Mouse (Mus musculus) gastrocnemius, postnatal 25 days (tissue): ENCODE measurements at regions not wholly inside any gene's neighbourhood (a gene's known extent, or its start where the extent isn't known, plus 50 kb on each side); places are given as distances from the start of the nearest gene placed in this dataset.

Source experiments
- DNase-seq: peaks from one replicate; pipeline ENCODE4 v3.0.0; 2022

- DNase-seq = no peak
These were observed 56.6 kb upstream of the Mef2a start for GRCm38 (mm10) chr7:67429008-67429873.

GRCm38 (mm10) chr7:67428388-67428787, 55.7 kb upstream of the Mef2a start:
- no peak for DNase-seq

- no peak for DNase-seq
These were observed 53.4 kb upstream of the Mef2a start for GRCm38 (mm10) chr7:67426076-67426475.

GRCm38 (mm10) chr7:67425581-67425980, 52.9 kb upstream of the Mef2a start:
- DNase-seq = no peak

- DNase-seq = no peak
These were observed 52.3 kb upstream of the Mef2a start for GRCm38 (mm10) chr7:67424810-67425485.
